Mouse (Mus musculus): ENCODE results near the gene Ccr5. TPM values are rescaled to one million over a fixed set of nuclear protein-coding genes. Genes with fewer than 3 reads are reported as not detected.
"Not testable (repeated sequence)": the region's sequence is repeated elsewhere in the genome, so short reads cannot be mapped to it uniquely, and the experiment has no call there.

The Ccr5 gene
- polyA plus RNA-seq (2014; fragmentation: Nextera tagmentation; extraction: Ambion mirVana), result 0.25 and 1.0 TPM in 2 replicates

DNA sequence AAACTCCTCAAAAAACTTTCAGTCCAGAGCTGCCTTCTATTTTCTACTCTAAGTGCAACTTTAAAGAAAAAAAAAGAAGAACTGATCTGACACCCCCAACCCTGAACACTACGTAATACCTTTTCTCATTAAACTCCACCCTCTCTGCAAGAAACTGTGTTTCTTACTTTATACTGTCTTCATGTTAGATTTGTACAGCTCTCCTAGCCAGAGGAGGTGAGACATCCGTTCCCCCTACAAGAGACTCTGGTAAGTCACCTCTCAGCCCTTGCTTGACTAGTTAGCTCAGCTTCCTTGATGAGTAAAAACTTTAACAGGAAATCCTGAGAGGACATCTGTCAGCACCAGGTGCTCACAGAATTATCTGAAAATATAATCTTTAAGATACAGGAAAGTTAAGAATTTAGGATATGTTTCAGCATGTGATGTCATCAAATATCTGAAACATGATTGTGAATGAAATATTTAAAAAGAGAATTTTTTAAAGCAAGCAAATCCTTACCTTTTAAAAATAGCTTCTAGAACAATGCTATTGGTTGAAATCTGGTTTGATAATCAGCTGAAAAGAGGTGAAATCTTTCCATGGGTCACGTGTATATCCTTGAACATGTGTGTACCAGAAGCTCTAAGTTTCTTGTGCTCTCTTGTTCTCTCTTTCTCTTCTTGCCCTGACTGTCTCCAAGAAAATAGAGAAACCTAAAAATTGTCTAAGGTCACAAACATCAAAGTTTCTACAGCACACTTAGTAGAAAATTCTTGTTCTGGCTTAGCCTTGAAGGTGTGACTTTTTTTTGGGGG is at the start of gene Ccr5:
Ccr5 (plus strand) TSS at position 157 of the 798 bp plus-strand sequence.
- no peaks in the 10 kb centered on the region for H3K4me1 ChIP-seq (ENCODE audit: control insufficient read depth, insufficient read depth, low read length)
- DNase-seq (ENCODE audit: low spot score), result no peak
- 80% methylated on average over 3 of the region's 3 CpGs for WGBS

DNA sequence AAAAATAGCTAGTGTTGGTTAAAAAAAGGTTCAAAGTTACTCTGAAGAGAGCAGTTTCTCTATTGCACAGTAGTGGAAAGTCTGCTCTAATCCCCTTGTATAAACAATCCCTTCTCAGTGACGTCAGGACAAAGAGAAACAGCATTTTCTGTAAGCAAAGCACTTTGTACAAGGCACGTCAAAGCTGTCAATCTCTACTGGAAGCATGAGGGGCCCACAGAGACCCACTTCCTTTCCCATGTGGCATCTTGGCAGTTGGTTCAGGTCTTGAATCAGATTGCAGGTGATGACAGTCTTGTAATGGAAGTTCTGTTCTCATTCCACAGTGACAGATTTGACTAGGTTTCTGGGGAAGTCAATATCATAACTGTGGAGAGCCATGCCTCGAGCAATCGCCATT is 41.5 kb upstream of the Ccr5 start:
- H3K9me3 ChIP-seq (ENCODE audit: control insufficient read depth, low read length), result no peaks in the 10 kb centered on the region
- ATAC-seq (ENCODE audit: insufficient read depth, low FRiP score, low TSS enrichment), result no peak
- no peak overlapping the region for H3K4me2 ChIP-seq (ENCODE audit: low read depth)
- H3K36me3 ChIP-seq (ENCODE audit: control insufficient read depth, insufficient read depth, low read length), result no peaks in the 10 kb centered on the region
- H3K9ac ChIP-seq (ENCODE audit: low read length), result no peak overlapping the region
- no peak for DNase-seq (ENCODE audit: low spot score)
- no peak overlapping the region for H3K27ac ChIP-seq (ENCODE audit: low read depth, low read length)
- H3K4me1 ChIP-seq (ENCODE audit: control insufficient read depth, insufficient read depth, low read length), result no peaks in the 10 kb centered on the region
- H3K27me3 ChIP-seq (ENCODE audit: control insufficient read depth, insufficient read depth, low read length), result no peaks in the 10 kb centered on the region
- no peak overlapping the region for H3K4me3 ChIP-seq (ENCODE audit: low read depth, low read length)
- WGBS, result 68% methylated on average over 4 of the region's 4 CpGs

More for the DNA sequence above, at the start of gene Ccr5:
- H3K27me3 ChIP-seq (ENCODE audit: control insufficient read depth, insufficient read depth, low read length), result no peaks in the 10 kb centered on the region
- H3K4me3 ChIP-seq (ENCODE audit: low read depth, low read length), result no peak within 1 kb of the TSS
- H3K4me2 ChIP-seq (ENCODE audit: low read depth), result no peak within 1 kb of the TSS
- H3K9me3 ChIP-seq (ENCODE audit: control insufficient read depth, low read length), result no peaks in the 10 kb centered on the region
- H3K27ac ChIP-seq (ENCODE audit: low read depth, low read length), result no peak within 1 kb of the TSS
- no peaks in the 10 kb centered on the region for H3K36me3 ChIP-seq (ENCODE audit: control insufficient read depth, insufficient read depth, low read length)
- ATAC-seq (ENCODE audit: insufficient read depth, low FRiP score, low TSS enrichment), result no peak
- H3K9ac ChIP-seq (ENCODE audit: low read length), result no peak within 1 kb of the TSS

DNA sequence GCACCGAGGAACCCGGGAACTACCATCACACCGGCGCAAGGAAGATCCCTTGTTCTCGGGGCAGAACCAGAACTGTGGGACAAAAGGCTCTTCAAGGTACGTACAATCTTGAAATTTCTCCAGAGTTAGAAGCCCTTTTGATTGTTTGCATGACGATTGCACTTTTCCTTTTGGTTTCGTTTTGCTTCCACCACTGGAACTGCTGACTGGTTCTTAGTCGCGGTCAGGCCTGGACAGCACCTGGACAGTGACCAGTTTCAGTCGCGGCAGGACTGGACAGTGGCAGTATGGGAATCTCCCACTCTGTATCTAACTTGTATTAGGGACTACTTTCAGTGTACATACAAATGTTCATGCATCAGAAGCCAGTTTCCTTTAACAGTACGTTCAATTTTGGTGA is 40.9 kb upstream of the Ccr5 start:
- H3K4me2 ChIP-seq (ENCODE audit: low read depth); H3K4me1 ChIP-seq (ENCODE audit: control insufficient read depth, insufficient read depth, low read length); DNase-seq (ENCODE audit: low spot score); H3K36me3 ChIP-seq (ENCODE audit: control insufficient read depth, insufficient read depth, low read length); H3K27ac ChIP-seq (ENCODE audit: low read depth, low read length); H3K27me3 ChIP-seq (ENCODE audit: control insufficient read depth, insufficient read depth, low read length); H3K9me3 ChIP-seq (ENCODE audit: control insufficient read depth, low read length); H3K9ac ChIP-seq (ENCODE audit: low read length); H3K4me3 ChIP-seq (ENCODE audit: low read depth, low read length); ATAC-seq (ENCODE audit: insufficient read depth, low FRiP score, low TSS enrichment): not testable (repeated sequence)
- WGBS, result 96% methylated on average over 12 of the region's 13 CpGs

DNA sequence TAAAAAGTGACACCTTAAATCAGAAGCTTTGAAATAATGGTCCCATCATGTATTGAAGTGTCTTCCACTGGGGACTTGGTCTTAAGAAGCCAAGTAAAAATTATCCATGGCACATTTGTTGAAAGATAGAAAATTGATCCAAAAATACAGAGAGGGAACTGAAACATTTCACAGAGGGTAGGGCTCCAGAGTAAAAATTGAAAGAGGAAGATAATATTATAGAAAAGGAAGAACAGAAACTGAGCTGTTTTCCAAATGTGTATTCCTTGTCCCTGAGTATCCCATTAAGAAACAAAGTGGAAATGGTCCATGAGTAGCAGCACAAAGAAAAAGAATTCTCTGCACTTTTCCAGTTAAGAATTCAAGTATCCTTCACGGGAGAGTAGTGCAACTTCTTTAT is 30.9 kb upstream of the Ccr5 start:
- no peak for ATAC-seq (ENCODE audit: insufficient read depth, low FRiP score, low TSS enrichment)
- 83% methylated on average over 1 of the region's 1 CpGs for WGBS
- no peak overlapping the region for H3K9ac ChIP-seq (ENCODE audit: low read length)

DNA sequence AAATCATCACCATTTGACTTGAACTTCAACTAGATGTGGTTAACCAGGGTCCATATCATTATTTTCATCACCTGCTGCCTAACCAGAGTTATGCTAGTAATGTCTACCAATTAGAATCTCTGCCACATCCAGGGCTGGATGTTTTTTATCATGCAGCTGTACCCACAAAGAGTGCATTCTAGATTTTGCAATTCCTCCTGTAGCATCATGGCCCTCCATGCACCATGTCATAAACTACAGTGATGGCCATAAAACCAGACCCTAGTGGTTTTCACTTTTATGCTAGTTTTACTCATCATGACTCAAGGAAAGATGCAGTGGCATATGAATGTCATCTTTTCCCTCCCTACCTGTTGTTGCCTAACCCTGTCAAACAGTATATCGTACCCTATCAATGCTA is 22.2 kb upstream of the Ccr5 start:
- H3K4me2 ChIP-seq (ENCODE audit: low read depth), result no peak overlapping the region
- DNase-seq (ENCODE audit: low spot score) (no peak), ATAC-seq (ENCODE audit: insufficient read depth, low FRiP score, low TSS enrichment) (no peak)
- no peaks in the 10 kb centered on the region for H3K36me3 ChIP-seq (ENCODE audit: control insufficient read depth, insufficient read depth, low read length)
- H3K27ac ChIP-seq (ENCODE audit: low read depth, low read length), result no peak overlapping the region
- no peaks in the 10 kb centered on the region for H3K4me1 ChIP-seq (ENCODE audit: control insufficient read depth, insufficient read depth, low read length)
- 95% methylated on average over 1 of the region's 1 CpGs for WGBS
- no peak overlapping the region for H3K9ac ChIP-seq (ENCODE audit: low read length)
- H3K9me3 ChIP-seq (ENCODE audit: control insufficient read depth, low read length), result no peaks in the 10 kb centered on the region
- no peak overlapping the region for H3K4me3 ChIP-seq (ENCODE audit: low read depth, low read length)
- H3K27me3 ChIP-seq (ENCODE audit: control insufficient read depth, insufficient read depth, low read length), result no peaks in the 10 kb centered on the region

More for the DNA sequence above, 30.9 kb upstream of the Ccr5 start:
- Histone ChIP-seq H3K27ac (ENCODE audit: low read depth, low read length) (no peak overlapping the region), H3K9me3 (ENCODE audit: control insufficient read depth, low read length) (no peaks in the 10 kb centered on the region), H3K4me3 (ENCODE audit: low read depth, low read length) (no peak overlapping the region), H3K4me1 (ENCODE audit: control insufficient read depth, insufficient read depth, low read length) (no peaks in the 10 kb centered on the region), H3K27me3 (ENCODE audit: control insufficient read depth, insufficient read depth, low read length) (no peaks in the 10 kb centered on the region), H3K36me3 (ENCODE audit: control insufficient read depth, insufficient read depth, low read length) (no peaks in the 10 kb centered on the region), H3K4me2 (ENCODE audit: low read depth) (no peak overlapping the region)
- DNase-seq (ENCODE audit: low spot score), result no peak

DNA sequence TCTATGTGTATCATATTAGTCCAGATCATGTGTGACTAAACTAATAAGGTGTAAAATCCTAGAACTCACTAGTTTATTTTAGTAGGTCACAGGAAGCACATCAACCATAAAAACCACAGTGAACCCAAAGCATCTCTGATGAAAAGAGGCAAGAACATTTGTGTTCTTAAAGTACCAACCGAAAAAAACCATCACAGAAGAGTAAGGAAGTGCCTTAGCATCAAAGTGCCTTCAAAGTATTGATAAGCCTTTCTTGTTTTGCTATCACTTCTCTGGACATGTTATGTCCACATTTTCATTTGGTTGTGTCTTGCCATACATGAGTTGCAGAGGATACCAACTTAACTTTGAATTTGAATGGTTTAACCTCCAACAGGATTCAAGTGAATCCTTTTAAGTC is 21.0 kb upstream of the Ccr5 start:
- no peaks in the 10 kb centered on the region for H3K36me3 ChIP-seq (ENCODE audit: control insufficient read depth, insufficient read depth, low read length)
- 84% methylated on average over 1 of the region's 1 CpGs for WGBS
- DNase-seq (ENCODE audit: low spot score), result no peak

DNA sequence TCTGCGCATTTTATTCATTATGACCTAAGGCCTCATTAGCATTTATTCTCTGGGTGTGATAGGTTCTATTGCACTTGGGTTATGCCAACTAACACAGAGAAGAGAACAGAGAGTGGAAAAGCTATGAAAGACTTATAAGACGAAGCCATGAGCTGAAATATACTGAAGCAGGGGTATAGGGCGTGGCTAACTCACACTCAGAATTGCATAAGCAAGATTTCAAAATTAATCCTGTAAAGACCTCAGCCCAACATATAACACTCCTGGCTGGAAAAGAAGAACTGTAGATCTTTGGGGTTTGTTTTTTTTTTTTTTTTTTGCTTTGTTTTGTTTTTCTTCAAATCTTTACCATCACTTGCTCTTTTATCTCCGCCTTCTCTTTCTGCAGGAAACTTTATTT is 19.6 kb upstream of the Ccr5 start, which contains the start of gene Ccr2:
Ccr2 (plus strand) TSS at position 228 of the 400 bp plus-strand sequence.
- Histone ChIP-seq H3K36me3 (ENCODE audit: control insufficient read depth, insufficient read depth, low read length) (no peaks in the 10 kb centered on the region), H3K4me3 (ENCODE audit: low read depth, low read length) (no peak within 1 kb of the TSS), H3K9me3 (ENCODE audit: control insufficient read depth, low read length) (no peaks in the 10 kb centered on the region), H3K4me2 (ENCODE audit: low read depth) (no peak within 1 kb of the TSS), H3K27ac (ENCODE audit: low read depth, low read length) (no peak within 1 kb of the TSS), H3K9ac (ENCODE audit: low read length) (no peak within 1 kb of the TSS), H3K27me3 (ENCODE audit: control insufficient read depth, insufficient read depth, low read length) (no peaks in the 10 kb centered on the region), H3K4me1 (ENCODE audit: control insufficient read depth, insufficient read depth, low read length) (no peaks in the 10 kb centered on the region)
- ATAC-seq (ENCODE audit: insufficient read depth, low FRiP score, low TSS enrichment) (no peak), DNase-seq (ENCODE audit: low spot score) (no peak)
- 87% methylated on average over 4 of the region's 4 CpGs for WGBS

More for the DNA sequence above, 21.0 kb upstream of the Ccr5 start:
- Histone ChIP-seq H3K27ac (ENCODE audit: low read depth, low read length) (no peak overlapping the region), H3K4me1 (ENCODE audit: control insufficient read depth, insufficient read depth, low read length) (no peaks in the 10 kb centered on the region), H3K27me3 (ENCODE audit: control insufficient read depth, insufficient read depth, low read length) (no peaks in the 10 kb centered on the region), H3K4me2 (ENCODE audit: low read depth) (no peak overlapping the region), H3K9ac (ENCODE audit: low read length) (no peak overlapping the region), H3K9me3 (ENCODE audit: control insufficient read depth, low read length) (no peaks in the 10 kb centered on the region), H3K4me3 (ENCODE audit: low read depth, low read length) (no peak overlapping the region)
- no peak for ATAC-seq (ENCODE audit: insufficient read depth, low FRiP score, low TSS enrichment)

DNA sequence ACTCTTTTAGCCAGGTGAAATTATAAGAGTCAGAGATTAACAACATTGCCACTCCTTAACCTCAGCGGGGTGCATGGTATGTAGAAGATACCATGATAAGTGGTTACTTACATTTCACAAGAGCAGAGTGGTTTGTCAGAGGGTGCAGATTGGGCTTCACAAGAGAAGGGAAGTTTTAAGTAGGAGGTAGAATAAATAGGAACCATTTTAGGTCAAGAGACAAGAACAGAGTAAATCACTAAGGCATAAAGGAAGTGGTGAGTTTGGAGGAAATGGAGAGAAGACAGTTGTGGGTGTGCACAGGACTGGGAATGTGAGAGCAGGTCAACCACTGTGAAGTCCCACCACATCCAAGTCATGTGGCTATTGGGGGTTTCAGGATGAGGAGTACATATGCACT is 18.1 kb upstream of the Ccr5 start:
- no peak for DNase-seq (ENCODE audit: low spot score)
- no peaks in the 10 kb centered on the region for H3K27me3 ChIP-seq (ENCODE audit: control insufficient read depth, insufficient read depth, low read length)
- ATAC-seq (ENCODE audit: insufficient read depth, low FRiP score, low TSS enrichment), result no peak
- H3K9ac ChIP-seq (ENCODE audit: low read length), result no peak overlapping the region
- H3K36me3 ChIP-seq (ENCODE audit: control insufficient read depth, insufficient read depth, low read length), result no peaks in the 10 kb centered on the region
- H3K4me1 ChIP-seq (ENCODE audit: control insufficient read depth, insufficient read depth, low read length), result no peaks in the 10 kb centered on the region
- H3K27ac ChIP-seq (ENCODE audit: low read depth, low read length), result no peak overlapping the region
- H3K9me3 ChIP-seq (ENCODE audit: control insufficient read depth, low read length), result no peaks in the 10 kb centered on the region
- 60% methylated on average over 1 of the region's 1 CpGs for WGBS
- H3K4me2 ChIP-seq (ENCODE audit: low read depth), result no peak overlapping the region
- no peak overlapping the region for H3K4me3 ChIP-seq (ENCODE audit: low read depth, low read length)

DNA sequence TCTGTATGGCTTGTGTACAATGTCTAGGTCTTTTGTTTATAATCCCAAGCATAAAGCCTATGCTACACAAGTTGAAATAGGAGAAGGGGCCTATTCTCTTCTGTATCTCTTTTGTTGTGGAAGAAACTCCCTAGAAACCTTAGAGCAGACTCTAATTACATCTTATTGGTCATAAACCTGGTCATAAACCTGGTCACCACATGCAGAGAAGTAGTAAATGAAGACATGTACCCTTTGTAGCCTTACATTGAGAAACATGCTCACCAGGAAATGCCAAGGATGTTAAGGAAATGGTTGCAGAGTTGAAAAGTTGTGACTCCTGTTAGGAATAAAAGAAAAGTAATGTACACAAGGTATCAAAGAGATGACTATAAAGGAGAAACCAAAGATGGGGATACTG is 16.1 kb upstream of the Ccr5 start:
- Histone ChIP-seq H3K4me1 (ENCODE audit: control insufficient read depth, insufficient read depth, low read length) (no peaks in the 10 kb centered on the region), H3K9me3 (ENCODE audit: control insufficient read depth, low read length) (no peaks in the 10 kb centered on the region), H3K27ac (ENCODE audit: low read depth, low read length) (no peak overlapping the region), H3K4me3 (ENCODE audit: low read depth, low read length) (no peak overlapping the region), H3K9ac (ENCODE audit: low read length) (no peak overlapping the region), H3K27me3 (ENCODE audit: control insufficient read depth, insufficient read depth, low read length) (no peaks in the 10 kb centered on the region), H3K4me2 (ENCODE audit: low read depth) (no peak overlapping the region), H3K36me3 (ENCODE audit: control insufficient read depth, insufficient read depth, low read length) (no peaks in the 10 kb centered on the region)
- DNase-seq (ENCODE audit: low spot score), result no peak
- ATAC-seq (ENCODE audit: insufficient read depth, low FRiP score, low TSS enrichment), result no peak
